Mouse (Mus musculus) heart, embryonic 10.5 days (tissue): ENCODE measurements around the gene Yipf2. TPM values are rescaled to one million over a fixed set of nuclear protein-coding genes. Genes with fewer than 3 reads are reported as not detected.
"Not testable (repeated sequence)": the region's sequence is repeated elsewhere in the genome, so short reads cannot be mapped to it uniquely, and the experiment has no call there.

ENCODE experiments used
- DNase-seq: peaks from one replicate; pipeline ENCODE4 v3.0.0-alpha.2; 2017; ENCODE audit warnings: low spot score
- H3K27ac ChIP-seq: fragments of 300-500 bp; sonication (generic); 2 replicates; pipeline ENCODE4 v1.5.1; 2016; ENCODE audit warnings: mild to moderate bottlenecking
- H3K27me3 ChIP-seq: fragments of 300-500 bp; sonication (generic); 2 replicates; pipeline ENCODE4 v1.6.1; 2016; ENCODE audit warnings: mild to moderate bottlenecking; ENCODE audit not compliant: poor library complexity, insufficient read depth, severe bottlenecking
- H3K36me3 ChIP-seq: fragments of 300-500 bp; sonication (generic); 2 replicates; pipeline ENCODE4 v1.6.1; 2016; ENCODE audit warnings: mild to moderate bottlenecking, moderate library complexity
- H3K4me1 ChIP-seq: fragments of 300-500 bp; sonication (generic); 2 replicates; pipeline ENCODE4 v1.6.1; 2016; ENCODE audit warnings: mild to moderate bottlenecking
- H3K4me3 ChIP-seq: fragments of 300-500 bp; sonication (generic); 2 replicates; pipeline ENCODE4 v1.5.1; 2016; ENCODE audit warnings: mild to moderate bottlenecking, moderate library complexity
- H3K9me3 ChIP-seq: fragments of 300-500 bp; sonication (generic); 2 replicates; pipeline ENCODE4 v1.6.1; 2016; ENCODE audit warnings: mild to moderate bottlenecking, moderate library complexity
- WGBS: fragments of 180-500 bp; shearing (Covaris S2); methylation state at CpG from one replicate; pipeline ENCODE4 v1.1.7; 2016; 5-methylcytosine and 5-hydroxymethylcytosine counted together
- microRNA counts: library from miRNA; unstranded; fragments of <30 nt; microRNA quantifications from one replicate; lab custom pipeline; 2017
- microRNA-seq: library from miRNA; unstranded; fragments of <30 nt; microRNA quantifications from one replicate; pipeline ENCODE4, GENCODE M21; 2017
- polyA plus RNA-seq: library from polyadenylated mRNA; unstranded; fragments of >200 nt; fragmentation: Nextera tagmentation; extraction: Ambion mirVana; gene quantifications from 2 replicates; pipeline ENCODE4 v1.2.1, GENCODE M21; 2016

The Yipf2 gene
- polyA plus RNA-seq, 1 experiment from 2014 or later, result 22.8 TPM

- Histone ChIP-seq H3K27ac (peak overlapping the region; percentile 99), H3K4me3 (peak overlapping the region; percentile 87), H3K27me3 (no peaks in the 10 kb centered on the region), H3K9me3 (no peaks in the 10 kb centered on the region), H3K36me3 (peaks cover 13% of the 10 kb centered on the region), H3K4me1 (peaks cover 17% of the 10 kb centered on the region)
- peak; percentile 99 for DNase-seq
- WGBS, result under 1% methylated on average over 67 of the region's 67 CpGs
Measured at GRCm38 (mm10) chr9:21545916-21546788, 46.5 kb downstream of the Yipf2 start.

- DNase-seq, result no peak
- peak overlapping the region; percentile 99 for H3K27ac ChIP-seq
- peaks cover 17% of the 10 kb centered on the region for H3K4me1 ChIP-seq
- H3K9me3 ChIP-seq, result no peaks in the 10 kb centered on the region
- no peaks in the 10 kb centered on the region for H3K27me3 ChIP-seq
- peak overlapping the region; percentile 87 for H3K4me3 ChIP-seq
- 14% methylated on average over 9 of the region's 9 CpGs for WGBS
- peaks cover 7% of the 10 kb centered on the region for H3K36me3 ChIP-seq
Measured at GRCm38 (mm10) chr9:21545351-21545915, 47.2 kb downstream of the Yipf2 start.

GRCm38 (mm10) chr9:21542001-21542400 lies 50.6 kb downstream of the Yipf2 start:
- 81% methylated on average over 2 of the region's 2 CpGs for WGBS
- not testable (repeated sequence) for H3K4me3 ChIP-seq, H3K27ac ChIP-seq, H3K36me3 ChIP-seq, DNase-seq, H3K9me3 ChIP-seq, H3K27me3 ChIP-seq
- peaks cover 11% of the 10 kb centered on the region for H3K4me1 ChIP-seq

- 58% methylated on average over 7 of the region's 7 CpGs for WGBS
Measured at GRCm38 (mm10) chr9:21539981-21540753, 52.5 kb downstream of the Yipf2 start.

More at GRCm38 (mm10) chr9:21539981-21540753, 52.5 kb downstream of the Yipf2 start:
- DNase-seq, result no peak
- Histone ChIP-seq H3K4me1 (peaks cover 15% of the 10 kb centered on the region), H3K4me3 (no peak overlapping the region), H3K9me3 (no peaks in the 10 kb centered on the region), H3K27me3 (no peaks in the 10 kb centered on the region), H3K36me3 (no peaks in the 10 kb centered on the region), H3K27ac (no peak overlapping the region)

MicroRNAs within 50 kb of the gene (microRNA counts, 519-probe panel; counts per million panel counts)
- microRNA mmu-miR-1946b (lab: Ali Mortazavi, UCI), result not detected

Small RNAs within 50 kb of the gene (microRNA-seq; reads per million reads assigned to microRNA genes)
- gene Mir1946b, result not detected

Other genes with a start within 250 kb of the Yipf2 start
- 166 and 197 TPM in 2 replicates for gene Ilf3, start 225.0 kb downstream of the Yipf2 start, polyA plus RNA-seq
- gene Qtrt1, start 181.0 kb downstream of the Yipf2 start, polyA plus RNA-seq, result 38.9 and 51.3 TPM in 2 replicates
- 81.6 and 92.1 TPM in 2 replicates for gene Dnm2, start 167.9 kb downstream of the Yipf2 start, polyA plus RNA-seq
- 119 and 134 TPM in 2 replicates for gene Tmed1, start 82.6 kb downstream of the Yipf2 start, polyA plus RNA-seq
- gene AB124611, start 66.7 kb downstream of the Yipf2 start, polyA plus RNA-seq, result 1.3 and 2.5 TPM in 2 replicates
- gene Carm1, start 45.9 kb downstream of the Yipf2 start, polyA plus RNA-seq, result 49.0 and 59.6 TPM in 2 replicates
- 27.4 and 33.3 TPM in 2 replicates for gene Timm29, start 106 bp downstream of the Yipf2 start, polyA plus RNA-seq
- 91.1 and 113 TPM in 2 replicates for gene Smarca4, start 23.3 kb upstream of the Yipf2 start, polyA plus RNA-seq
- gene Ldlr, start 130.7 kb upstream of the Yipf2 start, polyA plus RNA-seq, result 36.6 and 42.9 TPM in 2 replicates
- gene Spc24, start 167.5 kb upstream of the Yipf2 start, polyA plus RNA-seq, result 112 and 160 TPM in 2 replicates
- gene Kank2, start 205.9 kb upstream of the Yipf2 start, polyA plus RNA-seq, result 16.4 and 16.9 TPM in 2 replicates
- gene Angptl8, start 242.7 kb upstream of the Yipf2 start, polyA plus RNA-seq, result 2.5 and 5.7 TPM in 2 replicates